ENCODE assay signal across 20 mouse cellular contexts in genomic region chr11:110985508-110985907, GRCm38 (mm10). TPM values are rescaled to one million over a fixed set of nuclear protein-coding genes. Genes with fewer than 3 reads are reported as not detected.
"Had no signal": no experiment of that assay in that cellular context is flagged by ENCODE, and none has a peak within 500 bp of the region (broad histone marks: within the 10 kb centered on the region; RNA-seq: fewer than 3 reads in every experiment).

No protein-coding gene starts in this region.

- H3K4me2 ChIP-seq: lung, embryonic 14.5 days; midbrain, embryonic 12.5 days; neural tube, embryonic 13.5 days; neural tube, embryonic 15.5 days; stomach, embryonic 15.5 days had no signal

- H3K9me3 ChIP-seq: midbrain, embryonic 10.5 days; midbrain, embryonic 12.5 days; neural tube, embryonic 13.5 days; neural tube, embryonic 15.5 days; stomach, embryonic 15.5 days had no signal

- H3K36me3 ChIP-seq: midbrain, embryonic 10.5 days; midbrain, embryonic 12.5 days; neural tube, embryonic 13.5 days; neural tube, embryonic 15.5 days; stomach, embryonic 15.5 days had no signal

- H3K4me3 ChIP-seq: midbrain, embryonic 10.5 days; midbrain, embryonic 12.5 days; myocyte; neural tube, embryonic 13.5 days; neural tube, embryonic 15.5 days; stomach, embryonic 15.5 days had no signal

- H3K27me3 ChIP-seq: midbrain, embryonic 12.5 days; neural tube, embryonic 13.5 days; neural tube, embryonic 15.5 days; stomach, embryonic 15.5 days had no signal

- H3K27ac ChIP-seq: midbrain, embryonic 12.5 days; neural tube, embryonic 13.5 days; neural tube, embryonic 15.5 days; stomach, embryonic 15.5 days; stomach, postnatal 0 days had no signal

- H3K9ac ChIP-seq: lung, embryonic 14.5 days; midbrain, embryonic 12.5 days; neural tube, embryonic 13.5 days; neural tube, embryonic 15.5 days; stomach, embryonic 15.5 days had no signal

- ATAC-seq: midbrain, embryonic 16.5 days had no signal

- H3K4me1 ChIP-seq: midbrain, embryonic 10.5 days; midbrain, embryonic 12.5 days; neural tube, embryonic 13.5 days; neural tube, embryonic 15.5 days; stomach, embryonic 15.5 days had no signal

- DNase-seq: lung, adult 18-20 months; midbrain, embryonic 14.5 days; right cerebral cortex, adult 18-20 months; right cerebral cortex, postnatal 25 days; thymus, adult 2 months; thymus, postnatal 25 days; thymus, postnatal 4 days had no signal

RNA-seq across cellular contexts. Expression of gene Kcnj16, which starts 17.7 kb away (rescaled TPM):
- polyA plus RNA-seq: lung, embryonic 14.5 days; lung, embryonic 16.5 days; midbrain, embryonic 10.5 days; neural tube, embryonic 11.5 days; testis, adult 2 months; urinary bladder, adult 2 months had no signal
